Mouse (Mus musculus): ENCODE measurements around the gene Gm44805. TPM values are rescaled to one million over a fixed set of nuclear protein-coding genes. Genes with fewer than 3 reads are reported as not detected.
A peak's percentile ranks its signal among the peaks of the same experiment; 100 is the strongest.

Gm44805 gene
- total and polyA plus RNA-seq, 3 experiments: not detected

GRCm38 (mm10) chr7:19713196-19713595, 32.0 kb upstream of the Gm44805 start:
- Histone ChIP-seq H3K27me3 (replicated peaks) (no peaks in the 10 kb centered on the region), H3K4me3 (replicated peaks in 1 of 3; ENCODE audit: low read depth in 2 of 3, low read length in 2 of 3, poor library complexity in 1 of 3) (no peak overlapping the region), H3K4me1 (ENCODE audit: control insufficient read depth in 1 of 2, insufficient read depth in 2 of 2) (peaks cover 9 to 39% of the 10 kb centered on the region in 2 experiments; a peak in 3 of 4 replicates), H3K27ac (ENCODE audit: insufficient read depth, low read depth) (no peak overlapping the region), H3K4me2 (ENCODE audit: insufficient read depth, low read depth, poor library complexity, severe bottlenecking) (no peak overlapping the region), H3K9ac (ENCODE audit: insufficient read depth, low read depth) (no peak overlapping the region), H3K79me2 (replicated peaks; ENCODE audit: control insufficient read depth, extremely low read depth, insufficient read depth, poor library complexity, severe bottlenecking) (peaks cover 18% of the 10 kb centered on the region), H3K36me3 (replicated peaks in 1 of 2; ENCODE audit: control insufficient read depth in 1 of 2, insufficient read depth in 1 of 2, low read length in 1 of 2) (peaks cover 46 to 56% of the 10 kb centered on the region in 2 experiments), H3K9me3 (replicated peaks; ENCODE audit: low read length) (no peaks in the 10 kb centered on the region)
- peak; percentile 45 for DNase-seq (ENCODE audit: extremely low read depth)
- TF ChIP-seq RAD21 (IDR thresholded peaks at IDR 0.05; ENCODE audit: low read depth, low read length) (peak; percentile 36), SMC3 (IDR thresholded peaks at IDR 0.05; ENCODE audit: low read depth, low read length) (peak; percentile 29; the same call in 1 of the 2 replicates), USF1 (IDR thresholded peaks at IDR 0.05; ENCODE audit: low read depth, low read length) (no peak), CTCF (conservative IDR thresholded peaks at IDR 0.05 in 1 of 2, IDR thresholded peaks at IDR 0.05 in 1 of 2; ENCODE audit: low read depth in 2 of 2, low read length in 2 of 2) (peak; percentile 6 to 71; a peak in 2 of 4 replicates), EP300 (IDR thresholded peaks at IDR 0.05; ENCODE audit: low read length) (no peak)
- in situ Hi-C loops (cut with MboI; ENCODE audit: low pct_ligation_motif_present, low pct_unique_long_range_greater_than_20kb, low sequenced_read_pairs) (loop anchor here (5.0 kb wide), 1 partner anchor 46 kb away; the partner anchor contains the start of gene Clptm1), dilution Hi-C loops (cut with MboI; ENCODE audit: extremely low pct_ligation_motif_present, extremely low pct_unique_long_range_greater_than_20kb, low sequenced_read_pairs) (no loop called here)

- no peak for DNase-seq (ENCODE audit: extremely low read depth)
- Histone ChIP-seq H3K36me3 (replicated peaks in 1 of 2; ENCODE audit: control insufficient read depth in 1 of 2, insufficient read depth in 1 of 2, low read length in 1 of 2) (peaks cover 53 to 63% of the 10 kb centered on the region in 2 experiments), H3K4me3 (replicated peaks in 1 of 3; ENCODE audit: low read depth in 2 of 3, low read length in 2 of 3, poor library complexity in 1 of 3) (no peak overlapping the region), H3K9me3 (replicated peaks; ENCODE audit: low read length) (no peaks in the 10 kb centered on the region), H3K27ac (ENCODE audit: insufficient read depth, low read depth) (no peak overlapping the region), H3K4me2 (ENCODE audit: insufficient read depth, low read depth, poor library complexity, severe bottlenecking) (no peak overlapping the region), H3K9ac (ENCODE audit: insufficient read depth, low read depth) (no peak overlapping the region), H3K4me1 (ENCODE audit: control insufficient read depth in 1 of 2, insufficient read depth in 2 of 2) (peaks cover 9 to 35% of the 10 kb centered on the region in 2 experiments; a peak in 3 of 4 replicates), H3K27me3 (replicated peaks) (no peaks in the 10 kb centered on the region), H3K79me2 (replicated peaks; ENCODE audit: control insufficient read depth, extremely low read depth, insufficient read depth, poor library complexity, severe bottlenecking) (peaks cover 18% of the 10 kb centered on the region)
- dilution Hi-C loops (cut with MboI; ENCODE audit: extremely low pct_ligation_motif_present, extremely low pct_unique_long_range_greater_than_20kb, low sequenced_read_pairs) (no loop called here), in situ Hi-C loops (cut with MboI; ENCODE audit: low pct_ligation_motif_present, low pct_unique_long_range_greater_than_20kb, low sequenced_read_pairs) (loop anchor here (5.0 kb wide), 1 partner anchor 45 kb away; the partner anchor contains the start of gene Clptm1)
- TF ChIP-seq SMC3 (IDR thresholded peaks at IDR 0.05; ENCODE audit: low read depth, low read length) (no peak), CTCF (conservative IDR thresholded peaks at IDR 0.05 in 1 of 2, IDR thresholded peaks at IDR 0.05 in 1 of 2; ENCODE audit: low read depth in 2 of 2, low read length in 2 of 2) (peak; percentile 39 to 68; a peak in 3 of 4 replicates)
These were observed 31.2 kb upstream of the Gm44805 start for GRCm38 (mm10) chr7:19712414-19712813.

- Histone ChIP-seq H3K27ac (ENCODE audit: insufficient read depth, low read depth) (no peak overlapping the region), H3K79me2 (replicated peaks; ENCODE audit: control insufficient read depth, extremely low read depth, insufficient read depth, poor library complexity, severe bottlenecking) (peaks cover 18% of the 10 kb centered on the region), H3K36me3 (replicated peaks in 1 of 2; ENCODE audit: control insufficient read depth in 1 of 2, insufficient read depth in 1 of 2, low read length in 1 of 2) (peaks cover 61 to 73% of the 10 kb centered on the region in 2 experiments), H3K27me3 (replicated peaks) (no peaks in the 10 kb centered on the region), H3K9ac (ENCODE audit: insufficient read depth, low read depth) (no peak overlapping the region), H3K4me3 (replicated peaks in 1 of 3; ENCODE audit: low read depth in 2 of 3, low read length in 2 of 3, poor library complexity in 1 of 3) (no peak overlapping the region), H3K4me1 (ENCODE audit: control insufficient read depth in 1 of 2, insufficient read depth in 2 of 2) (peaks cover 5 to 26% of the 10 kb centered on the region in 2 experiments; a peak in 3 of 4 replicates), H3K9me3 (replicated peaks; ENCODE audit: low read length) (no peaks in the 10 kb centered on the region), H3K4me2 (ENCODE audit: insufficient read depth, low read depth, poor library complexity, severe bottlenecking) (no peak overlapping the region)
- in situ Hi-C loops (cut with MboI; ENCODE audit: low pct_ligation_motif_present, low pct_unique_long_range_greater_than_20kb, low sequenced_read_pairs) (loop anchor here (5.0 kb wide), 1 partner anchor 43 kb away; the partner anchor contains the start of gene Clptm1), dilution Hi-C loops (cut with MboI; ENCODE audit: extremely low pct_ligation_motif_present, extremely low pct_unique_long_range_greater_than_20kb, low sequenced_read_pairs) (no loop called here)
- no peak for DNase-seq (ENCODE audit: extremely low read depth)
- TF ChIP-seq JUND (conservative IDR thresholded peaks at IDR 0.05; ENCODE audit: low read depth, low read length) (no peak), POLR2A (IDR thresholded peaks at IDR 0.05; ENCODE audit: low read depth, low read length) (no peak; the same call in 1 of the 2 replicates), POLR2AphosphoS2 (IDR thresholded peaks at IDR 0.05; ENCODE audit: low read depth, low read length) (0 out of 2 replicates have a peak, but pooled peaks have one; percentile 21), IRF4 (IDR thresholded peaks at IDR 0.05; ENCODE audit: low read depth, low read length) (no peak), ELF1 (IDR thresholded peaks at IDR 0.05; ENCODE audit: low read depth, low read length) (no peak)
These were observed 29.4 kb upstream of the Gm44805 start for GRCm38 (mm10) chr7:19710650-19711049.
